Mouse (Mus musculus) adipocyte (in vitro differentiated cells): ENCODE measurements around the gene Unc93a.
"Not testable (repeated sequence)": the region's sequence is repeated elsewhere in the genome, so short reads cannot be mapped to it uniquely, and the experiment has no call there.

ENCODE experiments used
- DNase-seq: peaks from one replicate; pipeline ENCODE4 v3.0.0-alpha.2; 2016; ENCODE audit warnings: low spot score

Unc93a gene

DNA sequence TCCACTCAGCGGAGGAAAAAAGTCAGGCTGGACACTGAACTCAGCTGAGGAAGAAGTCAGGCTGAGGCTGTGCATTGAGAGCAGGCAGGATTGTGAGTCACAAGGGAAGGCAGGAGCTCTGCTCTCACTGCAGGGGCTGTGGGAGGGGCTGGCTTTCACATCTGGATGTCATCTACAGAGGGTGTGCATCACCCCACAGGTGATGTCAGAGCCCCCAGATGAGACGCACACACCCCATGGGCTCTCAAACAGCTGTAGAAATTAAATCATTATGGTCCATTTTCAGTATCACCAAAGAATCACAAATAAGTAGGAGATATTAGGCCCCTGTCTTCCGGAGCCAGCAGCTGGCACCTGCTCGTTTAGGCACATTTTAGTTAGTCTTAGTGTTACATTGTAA lies at the start of gene Unc93a:
Gene Unc93a (minus strand): TSS at position 101 of the 400 bp plus-strand sequence.
- DNase-seq = not testable (repeated sequence)

DNA sequence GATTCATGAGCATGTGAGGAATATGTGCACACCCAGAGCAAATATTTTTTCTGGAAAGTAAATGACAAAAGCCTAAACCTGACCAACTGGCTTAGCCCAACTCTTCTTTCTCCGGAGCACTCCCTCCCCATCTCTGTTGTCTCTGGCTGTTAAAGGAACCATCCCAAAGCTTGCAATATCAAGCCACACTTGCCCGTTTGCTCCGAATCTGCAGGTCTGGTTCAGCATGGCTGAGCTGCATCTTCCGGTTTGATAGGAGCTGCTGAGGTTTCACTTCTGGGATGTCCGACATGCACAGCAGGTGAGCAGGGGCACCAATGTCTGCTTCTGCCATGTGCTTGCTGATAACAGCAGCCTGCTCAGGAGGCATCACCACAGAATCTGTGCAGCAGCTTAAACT lies 48.9 kb upstream of the Unc93a start:
- DNase-seq = not testable (repeated sequence)

DNA sequence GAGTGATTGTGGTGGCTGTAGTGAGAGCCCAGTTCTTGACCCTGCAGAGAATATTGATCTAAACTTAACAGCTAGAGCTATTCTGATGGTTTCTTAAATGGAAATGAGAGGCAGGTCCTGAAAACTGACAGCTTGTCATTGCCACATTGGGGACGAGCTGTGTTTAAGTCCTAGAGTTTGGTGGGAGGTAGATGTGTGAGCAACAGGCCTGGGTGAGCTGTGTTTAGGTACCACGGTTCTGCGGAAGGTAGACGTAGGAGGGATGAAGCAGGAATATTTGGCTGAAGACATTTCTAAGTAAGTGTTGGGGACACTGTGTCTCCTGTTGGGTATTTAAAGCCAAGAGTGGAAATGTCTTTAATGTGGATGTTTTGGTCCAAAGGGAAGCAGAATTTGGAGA lies 47.4 kb upstream of the Unc93a start:
- DNase-seq = not testable (repeated sequence)

DNA sequence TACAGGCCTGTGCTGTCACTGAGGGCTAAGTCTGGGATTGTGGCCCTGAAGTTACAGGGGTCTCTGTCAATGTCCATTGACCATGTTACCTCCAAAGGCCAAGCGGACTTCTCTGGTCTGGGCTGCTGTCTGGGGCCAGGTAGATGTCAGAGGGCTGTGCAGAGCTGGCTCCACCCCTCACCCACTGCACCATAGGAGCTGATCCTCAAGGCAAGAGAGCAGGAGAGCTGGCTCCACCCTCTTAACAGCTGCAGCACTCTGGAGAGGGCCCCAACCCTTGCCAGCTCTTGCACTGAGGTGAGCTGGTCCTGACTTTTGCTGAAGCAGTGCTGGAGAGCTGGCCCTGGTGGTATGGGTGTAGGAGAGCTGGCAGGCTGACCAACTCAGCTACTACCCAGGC lies 46.2 kb upstream of the Unc93a start:
- not testable (repeated sequence) for DNase-seq

DNA sequence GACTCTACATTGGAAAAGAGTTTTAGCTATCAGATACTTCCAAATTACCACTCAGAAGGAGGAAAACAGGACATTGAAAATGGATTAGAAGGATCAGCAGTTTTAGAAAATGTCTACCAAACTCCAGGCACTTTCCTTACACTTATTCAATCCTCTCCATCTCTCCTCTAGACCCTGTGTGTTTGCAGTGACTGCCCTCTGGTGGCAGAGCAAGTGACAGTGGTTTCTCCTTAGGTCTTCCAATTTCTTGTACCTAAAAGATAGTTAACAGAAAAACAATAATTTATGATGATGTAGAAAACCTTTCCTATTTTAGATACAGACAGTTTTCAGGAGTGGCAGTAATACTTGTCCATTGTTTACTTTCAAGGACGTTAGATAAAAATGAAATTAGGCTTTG lies 44.0 kb upstream of the Unc93a start:
- DNase-seq = not testable (repeated sequence)

DNA sequence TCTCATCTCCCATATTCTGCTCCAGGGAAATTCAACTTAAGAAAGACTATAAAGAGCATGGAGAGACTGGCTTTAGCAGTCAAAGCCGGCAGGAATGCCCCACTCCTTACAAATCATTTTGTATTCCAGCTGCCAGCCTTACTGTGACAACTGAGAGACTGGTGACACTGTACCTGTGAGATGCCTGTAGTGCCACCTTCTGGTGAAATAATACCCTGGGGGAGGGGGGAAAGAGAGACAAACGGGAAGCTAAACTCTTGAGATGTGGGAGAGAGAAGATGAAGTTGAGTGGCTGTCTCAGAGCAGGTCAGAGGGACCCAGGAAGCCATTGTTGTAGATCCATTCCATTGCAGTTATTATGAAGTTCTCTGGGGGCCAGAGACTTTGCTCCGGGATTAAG lies 42.4 kb upstream of the Unc93a start:
- DNase-seq = not testable (repeated sequence)

DNA sequence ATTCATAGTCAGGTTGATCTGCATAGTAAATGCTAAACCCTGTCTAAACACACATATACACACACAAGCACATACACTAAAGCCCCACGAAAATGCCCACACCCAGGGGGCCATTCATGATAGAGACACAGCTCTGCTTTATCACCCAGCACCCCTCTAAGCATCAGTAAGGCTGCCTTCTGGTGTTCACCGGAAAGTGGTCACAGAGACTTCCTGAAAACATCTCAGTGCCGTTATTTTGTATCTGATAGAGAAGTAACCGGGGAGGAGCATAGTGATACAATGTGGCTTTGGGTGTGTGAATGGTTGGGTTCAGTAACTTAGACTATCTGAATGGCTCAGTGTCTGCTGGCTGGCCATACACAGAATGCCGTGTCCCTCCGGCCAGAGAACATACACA lies 42.0 kb upstream of the Unc93a start:
- DNase-seq = not testable (repeated sequence)

DNA sequence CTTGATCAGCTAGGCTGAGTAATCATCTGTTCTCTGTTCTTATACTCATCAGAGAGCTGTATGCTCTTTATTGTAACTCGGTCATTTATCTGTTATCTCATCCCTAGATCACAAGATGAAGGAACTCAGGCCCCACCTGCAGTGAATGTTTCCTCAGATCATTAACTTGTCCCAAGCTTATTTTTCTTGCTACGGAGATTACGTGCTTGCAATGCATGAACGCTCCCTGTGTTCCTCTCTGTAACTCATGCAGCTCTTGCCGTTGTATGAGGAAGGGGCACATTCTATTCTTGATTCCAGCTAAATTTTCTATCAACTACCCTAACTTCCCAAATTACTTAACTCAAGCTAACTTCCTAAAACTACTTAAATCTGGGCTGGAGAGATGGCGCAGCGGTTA lies 14.5 kb upstream of the Unc93a start:
- not testable (repeated sequence) for DNase-seq

DNA sequence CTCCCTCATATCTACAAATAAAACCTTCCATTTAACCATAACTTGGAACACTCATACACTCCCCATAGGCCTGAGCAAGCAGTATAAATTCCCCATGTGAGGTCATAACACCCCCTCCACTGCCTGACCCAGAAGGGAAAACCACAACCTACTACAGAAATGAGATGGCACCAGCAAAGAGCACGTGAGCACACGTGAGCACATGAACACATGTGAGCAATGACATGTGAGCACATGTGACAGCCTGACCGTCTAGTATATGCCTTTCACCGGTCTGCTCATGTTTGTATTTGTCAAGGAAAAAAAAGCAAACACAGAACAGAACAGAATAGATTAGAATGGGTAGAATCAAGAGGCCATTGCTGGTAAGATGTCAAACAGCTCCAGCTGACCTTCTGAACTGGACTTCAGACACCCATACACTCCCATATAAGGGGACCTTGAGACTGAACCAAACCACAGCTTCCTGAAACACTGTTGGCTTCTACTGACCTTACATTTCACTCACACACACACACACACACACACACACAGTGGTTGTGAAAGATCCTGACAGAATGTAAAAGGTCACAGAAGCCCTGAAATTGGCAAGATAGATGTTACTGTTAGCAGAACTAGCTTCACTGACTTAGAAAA lies 13.1 kb upstream of the Unc93a start:
- not testable (repeated sequence) for DNase-seq

DNA sequence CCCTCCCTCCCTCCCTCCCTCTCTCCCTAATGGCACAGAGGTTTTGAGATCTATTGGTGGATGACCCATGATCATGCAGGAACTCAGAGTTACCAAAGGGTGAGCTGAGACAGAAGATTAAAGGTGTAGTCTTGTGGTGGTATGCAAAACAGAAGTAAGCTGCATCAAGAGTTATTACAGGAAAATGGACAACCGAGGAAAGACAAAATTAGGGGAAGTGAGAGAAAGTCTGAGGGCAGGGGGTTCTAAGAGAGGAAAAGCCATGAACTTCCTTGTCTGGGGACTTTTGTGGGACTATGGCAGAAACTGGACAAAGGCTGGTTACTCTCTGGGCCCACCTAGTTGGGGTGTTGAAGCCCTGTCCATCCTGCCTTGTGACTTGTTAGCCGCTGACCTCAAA lies 11.1 kb upstream of the Unc93a start:
- DNase-seq = not testable (repeated sequence)

DNA sequence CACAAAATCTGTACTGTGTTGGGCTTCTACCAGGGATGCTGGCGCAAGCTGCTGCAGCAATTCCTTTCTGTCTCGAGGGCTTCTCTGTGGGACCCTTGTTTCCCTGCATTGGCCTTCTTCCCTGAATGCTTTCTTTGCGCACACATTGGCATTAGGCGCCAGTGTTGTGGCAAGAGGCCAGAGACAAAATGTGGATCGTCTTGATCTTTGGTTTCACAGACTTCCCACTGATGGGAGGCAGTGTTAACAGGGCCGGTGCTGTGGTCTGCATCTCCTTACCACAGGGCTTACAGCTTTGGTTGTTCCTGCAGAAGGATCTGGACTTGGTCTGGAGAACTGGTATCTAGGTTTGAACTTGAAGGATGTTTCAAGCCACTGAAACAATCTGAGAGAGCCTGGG lies 3.7 kb upstream of the Unc93a start:
- not testable (repeated sequence) for DNase-seq

DNA sequence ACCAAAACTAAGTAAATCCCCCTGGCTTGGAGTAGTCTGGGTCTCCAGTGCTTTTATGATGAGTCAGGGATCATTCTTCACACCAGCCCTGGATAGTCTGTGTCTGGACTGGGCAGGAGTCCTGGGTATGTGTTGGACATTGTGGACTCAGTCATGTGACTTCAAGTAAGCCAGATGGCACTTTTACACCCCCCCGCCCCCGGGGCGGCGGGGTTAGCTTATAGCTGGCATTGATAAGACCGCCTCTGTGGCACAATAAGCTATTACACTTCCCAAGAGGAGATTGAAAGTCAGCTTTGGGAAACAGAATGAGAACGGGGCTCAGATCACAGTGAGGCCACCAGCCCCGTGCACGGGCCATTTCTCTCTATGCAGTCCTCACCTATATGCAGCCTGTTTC lies 742 bp upstream of the Unc93a start:
- not testable (repeated sequence) for DNase-seq

DNA sequence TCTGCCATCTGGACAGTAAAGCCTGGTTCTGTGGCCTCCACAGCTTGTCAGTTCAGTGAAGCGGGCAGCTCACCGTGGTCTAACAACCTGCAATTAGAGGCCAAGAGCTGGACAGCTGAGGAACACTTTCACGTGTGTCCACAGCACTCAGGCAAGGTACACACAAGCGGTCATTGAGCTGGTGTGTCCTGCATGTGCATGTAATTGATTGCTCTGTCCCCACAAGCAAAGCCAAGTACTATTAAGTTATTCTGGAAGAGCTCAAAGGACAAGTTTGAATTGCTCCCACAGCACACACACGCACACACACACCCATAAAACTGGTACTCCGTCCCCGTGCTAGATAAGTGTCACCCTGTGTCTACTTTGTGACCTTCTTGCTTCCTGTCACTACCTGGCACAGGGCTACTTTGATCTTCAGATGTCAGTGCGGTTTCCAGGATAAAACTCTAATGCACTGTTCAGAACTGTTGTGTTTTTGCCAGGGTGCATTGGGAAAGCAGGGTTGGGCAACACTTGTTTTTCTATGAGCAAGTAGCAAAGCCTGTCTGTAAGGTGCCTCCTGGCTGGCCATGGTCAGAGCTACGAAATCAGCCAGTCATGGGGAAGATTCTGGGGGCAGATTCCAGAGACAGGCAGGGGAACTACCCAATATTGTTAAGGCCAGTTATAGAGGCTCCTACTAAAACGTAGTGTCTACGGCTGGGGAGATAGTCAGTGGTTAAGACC lies 1.7 kb downstream of the Unc93a start:
- DNase-seq = not testable (repeated sequence)

DNA sequence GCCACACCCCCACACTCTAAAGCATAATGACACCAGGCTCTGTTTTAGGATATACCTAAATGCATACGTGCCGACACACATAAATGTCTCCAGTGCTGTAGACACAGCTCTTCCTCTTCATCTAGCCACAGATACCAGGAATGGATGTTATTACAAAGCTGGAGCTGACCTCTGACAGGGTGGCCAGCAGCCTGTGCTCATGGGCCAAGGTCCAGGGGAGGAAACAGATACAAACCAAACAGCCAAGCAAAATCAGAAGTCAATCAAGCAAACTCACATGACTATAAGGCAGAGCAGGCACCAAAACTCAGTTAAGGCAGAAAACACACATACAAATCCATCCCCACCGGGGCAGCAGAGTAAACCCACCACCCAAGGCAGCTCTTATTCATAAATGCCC lies 2.3 kb downstream of the Unc93a start:
- DNase-seq = not testable (repeated sequence)

DNA sequence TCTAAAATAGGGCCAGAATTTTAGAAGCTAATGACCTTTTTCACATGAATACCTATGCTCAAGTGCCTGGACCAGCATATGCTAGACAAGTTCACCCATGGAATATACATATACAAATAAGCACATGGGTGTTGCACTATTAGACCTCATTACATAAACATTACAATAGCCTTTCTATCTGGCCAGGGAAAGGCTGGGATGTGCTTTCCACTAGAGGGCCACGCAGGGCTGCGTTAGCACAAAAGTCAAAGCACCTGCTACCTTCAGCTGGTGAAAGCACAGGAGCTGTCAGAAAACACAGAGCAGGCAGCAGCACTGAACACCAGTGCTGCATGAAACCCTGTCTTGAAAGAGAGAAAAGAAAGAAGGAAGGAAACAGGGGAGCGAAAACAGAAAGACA lies 7.4 kb downstream of the Unc93a start:
- DNase-seq = not testable (repeated sequence)

DNA sequence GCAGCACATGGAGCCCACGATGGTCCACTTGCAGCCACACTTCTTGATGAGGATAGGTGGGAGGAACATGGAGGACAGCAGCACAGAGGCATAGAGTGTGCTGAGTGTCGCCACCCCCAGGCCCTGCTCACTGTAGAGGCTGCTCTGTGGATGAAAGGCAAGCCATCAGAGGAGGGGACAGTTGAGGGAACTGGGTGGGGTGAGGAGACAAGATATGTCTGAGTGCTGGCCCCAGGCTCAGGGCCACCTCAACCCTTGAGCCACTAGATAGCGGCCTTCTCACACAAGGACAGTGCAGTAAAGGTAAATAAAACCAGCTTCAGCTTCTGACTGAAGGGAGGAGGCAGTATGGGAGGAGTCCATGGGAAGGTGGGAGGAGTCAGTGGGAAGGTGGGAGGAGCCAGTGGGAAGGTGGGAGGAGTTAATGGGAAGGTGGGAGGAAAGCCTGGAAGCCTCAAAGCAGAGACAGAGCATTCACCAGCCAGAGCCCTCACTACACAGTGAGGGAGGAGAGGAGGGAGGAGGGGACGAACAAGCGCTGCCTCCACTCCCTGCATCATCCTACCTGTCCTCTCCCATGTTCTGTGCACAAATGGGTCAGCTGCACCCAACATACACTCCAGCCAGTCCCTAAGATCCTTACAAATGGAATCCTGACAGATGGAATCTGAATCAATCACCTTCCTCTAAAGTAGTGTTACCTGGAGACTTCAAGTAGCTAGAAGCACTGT lies 8.1 kb downstream of the Unc93a start:
- DNase-seq = not testable (repeated sequence)

DNA sequence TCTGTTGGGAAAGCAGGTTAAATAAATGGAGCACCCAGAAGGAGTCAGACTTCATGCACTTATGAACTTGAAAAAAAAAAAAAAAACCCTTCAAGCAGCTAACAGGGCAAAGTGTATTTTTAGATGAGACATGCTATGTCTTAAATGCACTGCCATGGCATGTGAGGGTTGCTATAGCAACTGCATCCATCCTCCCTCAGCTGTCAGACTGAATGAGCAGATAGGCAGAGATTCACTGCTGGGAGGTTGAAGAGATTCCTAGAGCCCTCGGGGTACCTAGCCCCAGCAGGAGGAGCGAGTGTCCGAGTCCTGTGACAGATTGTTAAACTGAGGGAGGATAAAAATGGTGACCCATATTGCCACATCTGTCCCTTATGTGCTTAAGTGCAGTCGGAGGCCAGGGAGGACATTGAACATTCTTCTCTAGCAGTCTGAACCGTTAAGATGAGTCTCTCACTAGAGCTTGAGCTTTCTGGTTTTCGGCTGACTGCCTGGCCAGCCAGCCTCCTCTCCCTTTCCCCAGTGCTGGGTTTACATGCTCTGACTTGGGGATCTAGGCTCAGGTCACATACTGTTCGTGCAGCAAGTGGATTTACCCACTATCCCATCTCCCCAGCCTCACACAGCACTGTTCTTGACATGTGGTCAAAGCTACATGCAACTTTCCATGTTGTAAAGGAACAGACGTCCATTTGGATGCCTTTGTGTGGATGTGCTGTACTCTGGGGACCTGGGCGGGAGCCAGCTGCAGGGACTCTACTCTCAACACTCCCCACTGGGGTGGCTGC lies 18.9 kb downstream of the Unc93a start:
- not testable (repeated sequence) for DNase-seq

DNA sequence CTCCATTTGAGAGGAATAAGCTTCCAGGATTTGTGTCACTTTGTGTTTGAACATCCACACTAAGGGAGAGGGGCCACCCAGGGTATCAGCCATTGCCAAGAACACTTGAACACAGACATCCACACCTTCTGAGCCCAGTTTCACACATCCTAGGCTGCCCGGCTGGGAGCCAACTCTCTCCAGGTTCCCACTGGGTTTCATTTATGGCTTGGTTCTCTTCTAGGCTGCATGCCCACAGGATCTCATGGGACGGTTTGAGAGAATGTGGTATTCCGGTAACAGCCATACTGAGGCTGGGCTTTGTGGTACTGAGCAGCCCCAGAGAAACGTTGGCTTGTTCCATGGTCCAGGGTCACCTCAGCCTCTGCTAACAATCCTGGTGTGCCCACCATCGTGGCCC lies 25.0 kb downstream of the Unc93a start:
- not testable (repeated sequence) for DNase-seq

DNA sequence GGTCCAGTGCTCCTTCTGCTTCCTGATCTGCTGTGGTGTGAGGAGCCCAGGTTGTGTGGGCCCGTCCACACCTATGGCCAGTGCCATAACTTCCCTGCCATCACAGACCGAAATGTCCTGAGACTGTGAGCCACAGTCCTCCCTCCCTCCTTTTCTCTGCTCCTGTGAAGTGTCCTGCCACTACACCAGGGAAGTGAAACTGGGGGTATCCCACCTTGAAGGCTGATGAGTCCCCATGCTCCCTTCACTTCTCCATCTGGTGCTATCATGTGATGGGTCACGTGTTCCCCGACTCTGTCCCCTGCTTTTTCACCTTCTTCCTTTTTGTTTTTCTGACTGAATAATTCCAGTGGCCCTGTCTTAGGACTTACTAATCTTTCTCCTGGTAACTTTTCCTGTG lies 38.6 kb downstream of the Unc93a start:
- DNase-seq = not testable (repeated sequence)

DNA sequence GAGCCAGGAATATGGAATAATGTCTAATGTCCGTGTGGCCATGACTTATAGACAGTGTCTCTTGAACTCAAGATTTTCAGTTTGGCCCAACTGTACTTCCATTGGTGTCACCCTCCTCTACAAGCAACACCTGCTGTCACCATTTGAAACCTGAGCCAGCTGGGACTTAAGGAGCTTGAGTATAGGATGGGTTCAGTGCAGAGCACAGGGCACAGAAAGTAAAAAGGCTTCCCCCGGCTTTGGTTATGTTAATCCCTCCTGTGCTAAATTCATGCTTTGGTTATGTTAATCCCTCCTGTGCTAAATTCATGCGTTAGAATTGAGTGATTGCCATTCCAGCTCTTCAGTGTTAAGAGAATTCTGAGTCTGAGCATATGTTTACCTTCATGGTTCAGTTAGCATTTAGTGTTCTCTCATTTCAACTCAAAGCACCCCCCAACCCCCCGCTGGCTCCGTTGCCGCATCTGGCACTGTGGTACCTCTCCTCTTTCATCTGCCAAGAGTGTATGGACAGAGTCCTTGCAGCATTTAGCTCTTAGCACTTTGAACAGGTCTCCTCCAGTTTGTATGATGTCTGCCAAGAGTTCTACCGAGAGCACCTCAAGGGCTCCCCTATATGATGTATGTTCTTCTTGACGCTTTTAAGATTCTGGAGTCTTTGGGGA lies 39.4 kb downstream of the Unc93a start:
- not testable (repeated sequence) for DNase-seq

DNA sequence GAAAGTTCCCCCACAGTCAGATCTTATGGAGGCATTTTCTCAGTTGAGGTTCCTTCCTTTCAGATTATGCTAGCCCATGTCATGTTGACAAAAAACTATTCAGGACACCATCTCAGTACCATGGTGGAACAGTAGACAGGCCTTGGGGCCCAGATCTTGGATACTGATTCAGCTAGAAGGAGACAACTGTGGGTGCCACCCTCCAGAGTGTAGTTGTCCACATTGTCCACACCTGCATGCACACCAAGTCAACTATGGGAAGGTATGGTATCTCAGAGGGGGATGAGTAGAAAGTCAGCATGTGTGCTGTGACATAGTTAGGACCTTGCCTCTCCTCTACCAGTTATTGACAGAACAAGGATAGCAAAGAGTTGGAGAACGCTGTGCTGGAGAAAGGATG lies 40.1 kb downstream of the Unc93a start:
- DNase-seq = not testable (repeated sequence)

DNA sequence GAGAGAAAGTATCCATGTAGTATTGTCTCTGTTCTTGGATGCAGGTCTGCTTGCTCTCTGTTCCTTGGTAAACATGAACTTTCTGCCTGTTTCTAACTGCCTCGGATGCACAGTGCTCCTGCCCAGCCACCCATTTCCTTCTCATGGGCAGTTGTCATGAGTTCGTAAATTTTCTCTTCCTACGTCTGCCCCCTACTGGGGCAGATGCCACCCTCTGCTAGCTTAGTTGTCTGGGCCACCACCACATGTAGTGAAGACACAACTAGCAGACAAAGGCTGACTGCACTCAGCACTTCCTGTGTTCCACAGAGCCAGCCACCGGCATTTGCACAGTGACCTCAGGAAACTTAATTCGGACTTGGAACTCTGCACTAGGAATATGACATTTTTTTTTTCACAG lies 62.4 kb downstream of the Unc93a start:
- not testable (repeated sequence) for DNase-seq
